Mouse (Mus musculus): ENCODE data around the gene Ago4. TPM values are rescaled to one million over a fixed set of nuclear protein-coding genes. Genes with fewer than 3 reads are reported as not detected.

The Ago4 gene
- total and polyA plus RNA-seq, 3 experiments = 0.42 to 1.8 TPM; not detected in 1

DNA sequence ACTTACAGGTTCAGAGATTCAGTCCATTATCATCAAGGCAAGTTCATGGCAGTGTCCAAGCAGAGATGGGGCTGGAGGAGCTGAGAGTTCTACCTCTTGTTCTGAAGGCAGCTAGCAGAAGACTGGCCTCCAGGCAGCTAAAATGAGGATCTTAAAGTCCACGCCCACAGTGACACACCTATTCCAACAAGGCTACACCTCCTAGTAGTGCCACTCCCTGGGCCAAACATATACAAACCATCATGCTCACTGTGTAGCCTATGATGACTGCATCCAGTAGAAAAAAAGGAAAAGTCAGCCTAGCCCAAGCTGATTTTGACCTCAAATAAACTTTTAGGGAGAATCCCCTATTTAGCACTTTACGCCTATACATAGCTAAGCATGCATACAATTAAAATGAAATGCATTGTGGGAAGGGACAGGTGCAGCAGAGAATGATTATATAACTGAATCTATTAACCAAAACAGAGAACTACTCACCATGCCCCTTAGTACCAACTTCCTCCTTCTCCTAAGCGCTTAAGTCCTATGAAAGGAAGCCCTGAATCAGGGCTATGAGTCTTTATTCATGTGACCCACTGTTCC lies 7.3 kb upstream of the Ago4 start:
- H3K9me3 ChIP-seq (replicated peaks; ENCODE audit: insufficient read depth, low read length) = no peaks in the 10 kb centered on the region
- no peak overlapping the region for H3K4me3 ChIP-seq (ENCODE audit: control insufficient read depth in 1 of 2, insufficient read depth in 1 of 2, low read depth in 2 of 2, low read length in 2 of 2)
- H3K27me3 ChIP-seq (ENCODE audit: control insufficient read depth in 1 of 2, insufficient read depth in 2 of 2, low read length in 2 of 2) = no peaks in the 10 kb centered on the region
- H3K9ac ChIP-seq (ENCODE audit: control insufficient read depth, low read depth, low read length, poor library complexity, severe bottlenecking) = no peak overlapping the region
- H3K4me1 ChIP-seq (ENCODE audit: control insufficient read depth in 1 of 2, insufficient read depth in 2 of 2, low read length in 2 of 2) = peaks cover 2 to 14% of the 10 kb centered on the region in 2 experiments; a peak in 3 of 4 replicates
- peak; percentile 63 for DNase-seq (ENCODE audit: low read depth, low spot score)
- TF ChIP-seq ZNF384 (IDR thresholded peaks at IDR 0.05; ENCODE audit: low read depth, low read length) (no peak), ETS1 (IDR thresholded peaks at IDR 0.05; ENCODE audit: low read depth, low read length) (peak; percentile 28; the same call in 1 of the 2 replicates), NRF1 (IDR thresholded peaks at IDR 0.05; ENCODE audit: insufficient read depth, low read depth, low read length, poor library complexity, severe bottlenecking) (no peak), HCFC1 (IDR thresholded peaks at IDR 0.05; ENCODE audit: low read depth, low read length) (no peak), POLR2A (IDR thresholded peaks at IDR 0.05; ENCODE audit: control insufficient read depth in 1 of 2, insufficient read depth in 1 of 2, low read depth in 1 of 2, low read length in 2 of 2, poor library complexity in 1 of 2) (peak in 1 of 2 experiments; percentile 65; a peak in 2 of 4 replicates), E2F4 (IDR thresholded peaks at IDR 0.05; ENCODE audit: borderline replicate concordance, low read depth, low read length) (no peak), CHD2 (IDR thresholded peaks at IDR 0.05; ENCODE audit: low read length) (no peak), EP300 (IDR thresholded peaks at IDR 0.05; ENCODE audit: low read depth in 1 of 2, low read length in 2 of 2) (no peak), ZMIZ1 (IDR thresholded peaks at IDR 0.05; ENCODE audit: low read depth, low read length) (peak; percentile 82; the same call in 1 of the 2 replicates), KAT2A (conservative IDR thresholded peaks at IDR 0.05; ENCODE audit: low read depth, low read length) (no peak), CHD1 (IDR thresholded peaks at IDR 0.05; ENCODE audit: low read depth, low read length) (no peak), ELF1 (IDR thresholded peaks at IDR 0.05; ENCODE audit: low read depth, low read length) (no peak), RCOR1 (IDR thresholded peaks at IDR 0.05; ENCODE audit: low read depth, low read length) (no peak), USF1 (IDR thresholded peaks at IDR 0.05; ENCODE audit: low read depth, low read length) (no peak), MAZ (IDR thresholded peaks at IDR 0.05; ENCODE audit: low read depth, low read length) (no peak), USF2 (IDR thresholded peaks at IDR 0.05; ENCODE audit: borderline replicate concordance in 1 of 2, insufficient read depth in 1 of 2, low read depth in 1 of 2, low read length in 2 of 2) (no peak), POLR2AphosphoS2 (IDR thresholded peaks at IDR 0.05; ENCODE audit: low read length) (no peak), TBP (IDR thresholded peaks at IDR 0.05; ENCODE audit: low read depth, low read length) (peak; percentile 91), MAX (IDR thresholded peaks at IDR 0.05; ENCODE audit: low read length) (no peak), GABPA (IDR thresholded peaks at IDR 0.05; ENCODE audit: low read depth, low read length) (no peak), ZKSCAN1 (IDR thresholded peaks at IDR 0.05; ENCODE audit: low read depth, low read length) (no peak)
- H3K36me3 ChIP-seq (ENCODE audit: control insufficient read depth in 1 of 2, insufficient read depth in 2 of 2, low read length in 2 of 2) = peaks cover 0 to 10% of the 10 kb centered on the region in 2 experiments; a peak in 2 of 4 replicates
- no peak overlapping the region for H3K27ac ChIP-seq (ENCODE audit: control insufficient read depth, low read depth, low read length)
- H3K79me2 ChIP-seq (ENCODE audit: control insufficient read depth, insufficient read depth, low read length, poor library complexity) = no peaks in the 10 kb centered on the region
